Mouse (Mus musculus): Measurements from ENCODE around the gene Hic2. TPM values are rescaled to one million over a fixed set of nuclear protein-coding genes. Genes with fewer than 3 reads are reported as not detected.
A peak's percentile ranks its signal among the peaks of the same experiment; 100 is the strongest.
"Not testable (repeated sequence)": the region's sequence is repeated elsewhere in the genome, so short reads cannot be mapped to it uniquely, and the experiment has no call there.

Hic2 gene
- total RNA-seq, 2 experiments from 2014 or later, result 6.6 TPM

DNA sequence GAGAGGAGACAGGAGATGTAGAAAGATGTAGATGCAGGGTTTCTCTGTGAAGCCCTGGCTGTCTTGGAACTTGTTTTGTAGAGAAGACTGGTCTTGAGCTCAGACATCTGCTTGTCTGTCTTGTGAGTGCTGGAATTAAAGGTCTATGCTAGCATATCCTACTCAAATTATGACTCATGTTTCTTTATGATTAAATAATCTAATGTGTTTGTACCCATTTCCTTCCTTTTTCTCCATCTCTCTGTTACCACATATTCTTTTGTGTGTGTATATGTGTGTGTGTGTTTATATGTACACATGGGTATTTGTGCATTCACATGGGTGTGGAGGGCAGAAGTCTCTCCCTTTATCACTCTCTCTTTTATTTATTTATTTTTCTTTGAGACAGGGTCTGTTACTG, 6.9 kb upstream of the Hic2 start:
- intact Hi-C loops (cut with DNase I), result no loop called here
- no peak for DNase-seq (ENCODE audit: extremely low spot score in 1 of 2, low spot score in 2 of 2)

DNA sequence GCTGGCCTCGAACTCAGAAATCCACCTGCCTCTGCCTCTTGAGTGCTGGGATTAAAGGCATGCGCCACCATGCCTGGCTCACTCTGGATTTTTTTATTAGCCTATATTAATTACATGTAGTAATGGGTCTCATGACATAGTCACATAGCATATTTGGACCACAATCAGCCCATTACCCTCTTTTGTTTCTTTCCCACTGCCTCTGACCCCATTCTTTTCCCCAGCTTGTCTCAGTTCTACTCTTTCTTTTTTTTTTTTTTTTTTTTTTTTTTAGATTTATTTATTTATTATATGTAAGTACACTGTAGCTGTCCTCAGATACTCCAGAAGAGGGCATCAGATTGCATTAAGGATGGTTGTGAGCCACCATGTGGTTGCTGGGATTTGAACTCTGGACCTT, 1.8 kb upstream of the Hic2 start:
- intact Hi-C loops (cut with DNase I), result not testable (repeated sequence)

DNA sequence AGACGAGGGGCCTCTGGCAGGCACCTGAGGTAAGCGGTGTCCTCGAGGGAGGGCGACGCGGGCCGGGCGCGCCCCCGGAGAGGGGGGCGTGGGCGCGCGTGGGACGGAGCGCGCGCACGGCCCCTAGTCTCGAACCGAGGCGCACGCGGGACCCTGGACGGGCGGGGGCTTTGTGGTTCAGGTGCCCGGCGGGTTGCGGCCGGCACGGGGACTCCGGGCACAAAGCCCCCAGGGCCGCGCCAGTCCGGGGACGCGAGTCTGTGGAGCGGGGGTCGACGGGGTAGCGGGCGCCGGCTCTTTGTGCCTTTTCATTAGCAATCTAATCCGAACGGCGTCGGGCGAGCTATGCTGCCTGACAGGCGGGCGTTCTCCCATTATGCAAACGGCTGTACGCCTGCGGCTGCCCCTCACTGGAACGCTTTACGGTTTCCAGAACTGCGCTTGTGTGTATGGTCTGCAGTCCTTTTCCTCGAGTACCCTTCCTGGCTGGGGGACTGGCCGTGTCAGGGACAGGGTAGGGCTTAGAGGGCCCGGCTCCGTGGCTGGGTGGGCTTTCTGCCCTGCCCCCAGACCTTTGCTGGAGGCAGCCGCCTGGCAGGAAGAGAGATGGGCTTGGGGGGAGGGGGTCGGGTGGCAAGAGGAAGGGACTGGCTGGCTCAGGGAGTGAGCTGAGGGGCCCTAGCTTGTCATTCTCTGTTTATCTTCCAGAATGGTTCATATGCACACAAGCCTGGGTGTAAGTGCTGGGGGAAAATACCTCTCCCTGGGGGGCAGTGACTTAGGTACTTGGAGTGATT, 528 bp downstream of the Hic2 start:
- DNase-seq (ENCODE audit: extremely low spot score in 1 of 2, low spot score in 2 of 2), result peak in 1 of 2 experiments; percentile 66
- intact Hi-C loops (cut with DNase I), result no loop called here

More for the DNA sequence above, 1.8 kb upstream of the Hic2 start:
- not testable (repeated sequence) for DNase-seq (ENCODE audit: extremely low spot score in 1 of 2, low spot score in 2 of 2)

DNA sequence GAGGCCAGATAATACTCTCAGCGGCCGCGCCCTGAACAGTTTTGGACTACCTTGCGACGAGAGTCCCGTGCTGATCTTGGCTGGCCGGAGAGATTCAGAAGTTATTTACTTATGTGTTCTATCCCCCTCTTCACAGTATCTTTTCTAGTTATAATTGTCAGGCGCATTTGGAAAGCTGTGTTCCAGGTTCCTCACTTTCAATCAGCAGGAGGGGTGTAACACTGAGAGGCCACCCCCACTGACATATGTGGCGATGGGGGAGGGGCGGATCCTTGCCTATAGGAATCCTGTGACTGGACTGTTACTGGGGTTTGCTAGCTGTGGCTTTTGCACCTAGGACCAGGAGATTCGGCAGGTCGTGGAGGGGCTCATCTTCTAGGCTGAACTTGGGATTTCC, 1.1 kb downstream of the Hic2 start:
- intact Hi-C loops (cut with DNase I), result no loop called here
- DNase-seq (ENCODE audit: extremely low spot score in 1 of 2, low spot score in 2 of 2), result peak in 1 of 2 experiments; percentile 68

DNA sequence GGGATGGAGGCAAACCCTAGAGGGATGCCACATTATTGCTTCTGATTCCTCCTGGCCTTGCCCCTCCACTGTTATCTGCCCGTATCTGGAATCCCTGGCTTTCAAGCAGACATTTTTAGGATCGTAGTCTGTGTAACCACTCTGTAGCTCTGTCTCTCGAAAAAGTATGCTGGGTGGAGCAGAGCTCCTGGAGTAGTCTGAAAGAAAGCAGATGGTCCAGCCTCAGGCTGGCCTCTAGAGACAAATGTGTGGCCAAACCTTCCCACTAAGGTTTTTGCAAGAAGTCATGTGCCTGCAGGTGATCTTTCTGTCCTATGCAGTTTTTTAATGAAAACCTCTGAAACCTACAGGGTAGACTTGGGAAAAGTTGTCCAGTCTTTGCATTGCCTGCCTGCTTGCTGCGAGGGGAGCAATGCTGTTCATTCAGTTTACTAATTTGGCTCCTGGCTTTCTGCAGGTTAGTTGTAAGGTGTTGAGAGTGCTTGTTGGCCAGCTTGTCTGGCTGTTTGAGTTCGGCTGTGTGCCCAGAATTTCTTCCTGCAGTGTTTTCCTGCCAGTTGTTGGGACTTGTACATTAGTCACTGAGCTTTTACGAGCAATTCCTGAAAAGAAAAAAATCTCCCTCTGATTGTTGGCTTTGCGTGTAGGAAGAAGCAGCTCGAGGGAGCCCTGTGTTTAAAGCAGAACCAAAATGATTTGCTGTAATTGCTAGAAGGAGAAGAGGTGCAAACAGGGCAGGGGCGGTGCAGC, 1.7 kb downstream of the Hic2 start:
- DNase-seq (ENCODE audit: extremely low spot score in 1 of 2, low spot score in 2 of 2), result no peak
- intact Hi-C loops (cut with DNase I), result no loop called here

DNA sequence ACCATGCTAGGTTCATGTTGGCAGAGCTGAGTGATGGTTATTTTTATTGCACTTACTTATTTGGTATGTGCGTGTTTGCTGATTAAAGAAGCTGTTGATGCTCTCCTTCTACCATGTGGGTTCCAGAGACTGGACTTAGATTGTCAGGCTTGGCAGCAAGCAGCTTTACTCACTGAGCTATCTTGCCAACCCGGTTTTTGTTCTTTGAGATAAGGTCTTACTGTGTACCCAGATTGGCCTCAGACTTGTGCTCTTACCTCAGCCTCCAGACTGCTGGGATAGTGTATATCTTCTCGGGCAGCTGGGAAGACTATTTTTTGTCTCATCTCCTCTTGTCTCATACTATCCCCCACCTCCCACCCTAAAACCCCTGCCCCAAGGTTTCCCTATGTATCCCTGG, 4.3 kb downstream of the Hic2 start:
- DNase-seq (ENCODE audit: extremely low spot score in 1 of 2, low spot score in 2 of 2), result no peak
- intact Hi-C loops (cut with DNase I), result no loop called here

DNA sequence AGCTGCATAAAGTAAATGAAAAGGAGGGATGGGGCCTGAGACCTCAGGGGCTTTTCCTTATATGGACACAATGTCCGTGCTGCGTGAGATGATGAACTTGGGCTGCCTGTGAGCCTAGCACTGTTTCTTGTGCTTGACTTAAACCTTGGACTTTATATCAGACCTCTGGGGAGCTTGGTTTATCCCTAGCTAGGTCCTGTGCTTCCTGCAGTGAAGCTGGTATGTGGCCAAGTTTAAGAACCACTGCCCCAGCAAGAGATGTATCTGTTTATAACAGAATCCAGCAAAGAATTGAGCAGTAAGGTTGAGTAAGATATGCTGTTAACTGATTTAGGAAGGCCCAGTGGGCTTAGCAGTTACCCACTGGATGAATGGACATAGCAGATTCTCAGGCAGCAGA, 6.0 kb downstream of the Hic2 start:
- intact Hi-C loops (cut with DNase I), result no loop called here
- no peak for DNase-seq (ENCODE audit: extremely low spot score in 1 of 2, low spot score in 2 of 2)

DNA sequence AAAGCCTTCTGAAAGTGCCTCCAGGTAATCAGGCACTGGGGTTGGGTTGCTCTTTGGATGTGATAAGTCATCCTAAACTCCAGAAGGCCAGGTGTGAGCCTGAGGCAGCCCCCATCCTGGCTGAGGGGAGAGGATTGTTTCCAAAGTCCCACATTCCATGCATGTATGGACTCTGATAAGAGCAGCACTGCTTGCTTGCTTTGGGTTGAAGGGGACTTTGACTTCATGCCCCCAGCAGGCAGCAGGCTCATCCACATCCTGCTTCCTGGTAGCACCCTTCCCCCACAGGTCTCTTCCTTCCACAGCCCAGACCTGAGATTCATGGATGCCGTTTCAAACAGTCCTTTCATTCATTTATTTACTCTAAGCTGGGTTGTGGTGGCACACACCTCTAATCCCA, 10.4 kb downstream of the Hic2 start:
- intact Hi-C loops (cut with DNase I), result no loop called here
- no peak for DNase-seq (ENCODE audit: extremely low spot score in 1 of 2, low spot score in 2 of 2)

DNA sequence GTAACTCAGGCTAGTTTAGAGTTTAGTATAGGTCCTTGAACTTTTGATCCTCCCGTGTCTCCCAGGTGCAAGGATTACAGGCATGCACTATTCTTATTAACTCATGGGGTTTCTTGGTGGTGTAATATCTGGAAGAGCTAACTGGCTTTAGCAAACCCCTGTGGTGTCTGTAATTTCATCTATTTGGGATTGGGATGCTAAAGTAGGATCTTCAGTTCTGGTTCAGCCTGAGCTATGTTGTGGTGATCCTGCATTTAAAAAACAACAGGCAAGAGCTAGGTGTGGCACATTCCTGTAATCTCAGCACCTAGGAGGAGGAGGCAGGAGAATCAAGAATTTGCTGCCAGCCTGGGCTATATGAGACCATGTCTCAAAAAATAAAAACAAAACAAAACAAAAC, 11.6 kb downstream of the Hic2 start:
- no peak for DNase-seq (ENCODE audit: extremely low spot score in 1 of 2, low spot score in 2 of 2)
- intact Hi-C loops (cut with DNase I), result no loop called here

DNA sequence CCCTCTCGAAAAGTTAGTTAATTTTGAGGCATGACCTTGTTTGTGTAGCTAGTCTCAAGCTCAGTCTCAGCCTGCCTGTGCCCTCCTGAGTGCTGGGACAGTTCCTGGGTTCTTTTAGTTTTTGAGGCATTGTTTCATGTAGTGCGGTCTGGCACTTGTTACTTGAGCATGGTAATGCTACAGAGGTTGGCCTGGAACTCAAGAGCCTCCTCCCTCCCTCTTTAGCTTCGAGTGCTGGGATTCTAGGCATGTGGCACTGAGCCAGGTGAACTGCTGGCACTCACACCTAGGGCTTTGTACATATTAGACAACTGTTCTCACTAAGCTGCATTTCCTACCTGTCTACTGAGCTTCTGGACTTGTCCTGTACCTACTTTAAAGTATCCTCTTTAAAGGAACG, 14.4 kb downstream of the Hic2 start:
- intact Hi-C loops (cut with DNase I), result no loop called here
- no peak for DNase-seq (ENCODE audit: extremely low spot score in 1 of 2, low spot score in 2 of 2)

DNA sequence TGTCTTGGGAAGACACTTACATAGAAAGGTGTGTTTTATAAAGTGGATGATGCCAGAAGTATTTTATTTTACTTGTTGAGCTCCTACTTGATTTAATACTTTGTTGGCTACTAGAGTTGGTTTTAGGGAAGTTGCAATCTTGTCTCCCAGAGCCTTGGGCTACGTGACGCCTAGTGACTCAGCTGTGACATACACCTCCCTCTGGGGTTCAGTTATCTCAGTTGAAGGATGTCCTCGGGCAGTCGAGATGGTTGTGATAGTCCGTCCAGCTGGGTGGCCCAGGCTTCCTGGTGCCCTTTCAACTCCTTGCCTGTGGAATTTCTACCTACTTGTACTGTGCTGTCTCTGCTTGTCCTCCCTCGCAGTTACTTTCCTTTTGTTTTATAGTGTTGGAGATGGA, 15.8 kb downstream of the Hic2 start:
- no peak for DNase-seq (ENCODE audit: extremely low spot score in 1 of 2, low spot score in 2 of 2)
- intact Hi-C loops (cut with DNase I), result no loop called here

DNA sequence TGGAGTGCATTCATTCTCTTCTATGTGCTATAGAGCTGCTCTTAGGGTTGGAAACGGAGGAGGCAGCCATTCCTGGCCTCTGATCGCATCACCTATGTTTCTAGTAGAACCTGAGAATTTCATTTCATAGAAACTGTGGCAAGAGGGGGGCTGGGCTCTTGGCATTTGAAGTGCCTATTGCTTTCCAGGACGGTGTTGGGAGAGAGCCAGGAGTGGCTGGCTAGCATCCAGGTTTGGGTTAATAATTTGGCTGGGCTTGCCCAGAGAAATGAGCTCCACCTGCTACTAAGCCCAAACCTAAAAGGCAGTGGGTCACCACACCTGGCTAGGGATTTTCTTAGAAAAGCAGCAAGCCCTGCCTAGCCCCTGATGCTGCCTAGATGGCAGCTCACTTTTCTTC, 18.2 kb downstream of the Hic2 start:
- no peak for DNase-seq (ENCODE audit: extremely low spot score in 1 of 2, low spot score in 2 of 2)

DNA sequence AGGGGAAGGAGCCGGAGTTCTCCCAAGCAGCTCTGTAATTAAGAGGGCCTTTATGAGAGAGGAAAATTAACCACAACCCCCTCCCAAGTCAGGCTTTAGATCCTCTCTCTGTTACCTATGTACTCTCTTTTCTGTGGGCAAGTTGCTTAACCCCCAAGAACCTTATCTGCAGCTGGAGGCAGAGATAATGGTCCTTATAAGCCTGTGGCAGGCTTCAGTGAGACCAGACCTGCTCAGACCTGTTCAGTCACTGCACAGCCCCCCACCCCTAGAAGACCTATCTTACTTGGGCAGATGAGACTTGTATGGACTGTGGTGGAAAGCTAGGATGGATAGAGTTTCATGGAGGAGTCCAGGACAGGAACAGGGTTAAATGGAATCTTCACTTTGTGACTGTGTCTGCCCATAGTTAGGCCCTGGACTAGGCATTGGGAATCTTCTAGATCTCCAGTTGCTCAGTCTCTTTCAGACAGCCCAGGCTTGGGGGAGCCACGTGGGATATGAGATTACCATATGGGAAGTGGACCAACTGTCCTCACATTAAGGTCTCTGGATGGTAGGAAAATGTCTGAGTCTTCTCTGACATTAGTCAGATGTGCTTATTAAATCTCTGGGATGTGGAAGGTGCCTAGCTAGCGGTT, 18.8 kb downstream of the Hic2 start:
- intact Hi-C loops (cut with DNase I), result no loop called here
- DNase-seq (ENCODE audit: extremely low spot score in 1 of 2, low spot score in 2 of 2), result no peak

More for the DNA sequence above, 18.2 kb downstream of the Hic2 start:
- intact Hi-C loops (cut with DNase I), result no loop called here

DNA sequence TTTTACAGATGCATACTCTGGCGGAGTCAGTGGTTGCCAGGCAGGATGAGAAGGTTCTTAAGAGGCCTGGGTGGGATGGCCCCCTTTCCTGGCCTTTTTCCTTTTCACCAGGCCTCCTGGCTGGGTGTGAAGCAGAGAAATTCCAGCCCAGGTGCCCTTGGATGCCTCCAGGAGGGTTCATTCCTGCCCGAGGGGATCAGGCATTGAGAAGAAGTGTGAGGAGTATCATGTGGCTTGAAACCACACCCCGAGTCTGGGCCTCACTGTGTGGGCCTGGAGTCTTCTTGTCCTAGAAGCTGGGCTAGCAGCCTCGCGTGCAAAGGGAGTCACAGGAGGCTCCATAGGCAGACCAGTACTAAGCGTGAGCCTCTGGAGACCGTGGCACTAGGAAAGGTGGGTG, 19.5 kb downstream of the Hic2 start:
- intact Hi-C loops (cut with DNase I), result no loop called here
- DNase-seq (ENCODE audit: extremely low spot score in 1 of 2, low spot score in 2 of 2), result no peak

DNA sequence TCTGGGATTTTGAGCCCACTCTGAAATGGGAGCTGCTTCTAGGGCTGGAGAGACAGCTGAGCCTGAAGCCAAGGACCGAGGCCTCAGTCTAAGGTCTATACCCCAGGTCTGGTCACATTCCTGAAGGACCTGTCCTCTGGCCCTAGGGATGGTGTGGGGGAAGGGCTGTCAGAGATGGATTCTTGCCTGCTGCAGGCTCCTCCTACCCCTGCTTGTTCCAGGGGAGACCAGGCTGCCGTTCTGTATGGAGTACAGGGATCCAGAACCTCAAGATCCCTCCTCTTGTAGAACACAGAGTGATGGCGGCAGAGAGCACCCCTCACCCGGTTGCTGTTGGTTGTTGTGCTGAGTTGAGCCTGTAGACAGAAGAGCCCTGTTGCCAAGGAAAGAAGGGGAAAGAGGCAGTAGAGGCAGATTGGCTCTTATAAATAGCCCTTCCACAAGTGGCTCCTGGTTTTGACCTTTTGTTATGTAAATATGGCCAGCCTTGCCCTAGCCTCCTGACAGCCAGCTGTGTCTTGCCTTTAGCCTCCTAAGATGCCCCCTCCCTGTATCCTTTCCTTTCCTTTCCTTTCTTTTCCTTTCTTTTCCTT, 20.7 kb downstream of the Hic2 start:
- DNase-seq (ENCODE audit: extremely low spot score in 1 of 2, low spot score in 2 of 2), result no peak
- intact Hi-C loops (cut with DNase I), result no loop called here

DNA sequence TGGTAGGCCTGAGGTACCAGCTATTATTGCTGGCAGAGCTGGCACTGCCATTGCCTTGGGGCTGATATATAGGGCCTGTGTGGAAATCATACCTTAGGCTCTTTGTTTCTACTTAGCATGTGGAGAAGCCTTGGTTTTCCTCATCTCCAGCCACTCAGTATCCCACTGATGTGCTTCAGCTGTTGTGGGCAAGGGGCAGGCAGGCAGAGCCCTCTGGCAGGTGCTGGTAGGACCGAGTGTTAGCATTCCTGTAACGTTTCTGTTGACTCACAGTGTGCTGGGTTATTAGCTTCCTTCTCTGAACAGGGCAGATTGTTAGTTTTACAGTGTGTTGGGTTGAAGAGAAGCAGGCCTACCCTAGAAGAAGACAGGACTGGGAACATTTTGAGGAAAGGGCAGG, 21.9 kb downstream of the Hic2 start:
- DNase-seq (ENCODE audit: extremely low spot score in 1 of 2, low spot score in 2 of 2), result no peak
- intact Hi-C loops (cut with DNase I), result no loop called here

DNA sequence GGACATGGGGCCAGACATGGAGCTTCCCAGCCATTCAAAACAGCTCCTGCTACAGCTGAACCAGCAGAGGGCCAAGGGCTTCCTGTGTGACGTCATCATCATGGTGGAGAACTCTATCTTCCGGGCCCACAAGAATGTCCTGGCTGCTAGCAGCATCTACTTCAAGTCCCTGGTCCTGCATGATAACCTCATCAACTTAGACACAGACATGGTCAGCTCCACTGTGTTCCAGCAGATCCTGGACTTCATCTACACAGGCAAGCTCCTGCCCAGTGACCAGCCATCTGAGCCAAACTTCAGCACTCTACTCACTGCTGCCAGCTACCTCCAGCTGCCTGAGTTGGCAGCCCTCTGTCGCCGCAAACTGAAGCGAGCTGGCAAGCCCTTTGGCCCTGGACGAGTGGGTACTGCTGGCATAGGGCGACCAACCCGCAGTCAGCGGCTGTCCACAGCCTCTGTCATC, 24.0 kb downstream of the Hic2 start:
- intact Hi-C loops (cut with DNase I), result no loop called here
- DNase-seq (ENCODE audit: extremely low spot score in 1 of 2, low spot score in 2 of 2), result no peak

DNA sequence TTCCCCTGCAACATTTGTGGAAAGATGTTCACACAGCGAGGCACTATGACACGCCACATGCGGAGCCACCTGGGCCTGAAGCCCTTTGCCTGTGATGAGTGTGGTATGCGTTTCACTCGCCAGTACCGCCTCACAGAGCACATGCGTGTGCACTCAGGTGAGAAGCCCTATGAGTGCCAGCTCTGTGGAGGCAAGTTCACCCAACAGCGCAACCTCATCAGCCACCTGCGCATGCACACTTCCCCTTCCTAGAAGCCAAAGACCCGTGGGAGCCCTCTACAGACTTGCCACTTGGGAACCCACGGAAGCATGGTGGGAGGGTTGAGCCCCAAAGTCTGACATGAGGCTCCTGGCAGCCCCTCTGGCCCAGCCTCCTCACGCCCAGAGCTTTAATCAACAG, 25.5 kb downstream of the Hic2 start:
- intact Hi-C loops (cut with DNase I), result no loop called here
- no peak for DNase-seq (ENCODE audit: extremely low spot score in 1 of 2, low spot score in 2 of 2)

DNA sequence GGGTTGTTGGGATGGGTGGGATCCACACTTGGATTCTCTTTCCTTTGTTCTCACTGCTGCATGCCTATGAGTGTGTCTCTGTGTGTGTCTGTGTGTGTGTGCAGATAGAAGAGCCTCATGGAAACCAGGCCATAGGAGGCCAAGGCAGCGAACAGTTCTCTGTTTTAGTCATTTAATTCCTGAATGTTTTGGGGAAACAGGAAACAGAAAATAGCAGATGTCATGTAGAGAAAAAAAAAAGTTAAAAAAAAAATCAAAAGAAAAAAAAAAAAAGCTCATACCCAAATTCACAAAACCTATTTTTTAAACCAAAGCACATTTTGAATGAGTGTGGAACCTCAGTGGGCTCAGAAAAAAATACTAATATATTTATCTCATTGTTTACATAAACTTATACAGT, 28.0 kb downstream of the Hic2 start:
- intact Hi-C loops (cut with DNase I), result no loop called here

DNA sequence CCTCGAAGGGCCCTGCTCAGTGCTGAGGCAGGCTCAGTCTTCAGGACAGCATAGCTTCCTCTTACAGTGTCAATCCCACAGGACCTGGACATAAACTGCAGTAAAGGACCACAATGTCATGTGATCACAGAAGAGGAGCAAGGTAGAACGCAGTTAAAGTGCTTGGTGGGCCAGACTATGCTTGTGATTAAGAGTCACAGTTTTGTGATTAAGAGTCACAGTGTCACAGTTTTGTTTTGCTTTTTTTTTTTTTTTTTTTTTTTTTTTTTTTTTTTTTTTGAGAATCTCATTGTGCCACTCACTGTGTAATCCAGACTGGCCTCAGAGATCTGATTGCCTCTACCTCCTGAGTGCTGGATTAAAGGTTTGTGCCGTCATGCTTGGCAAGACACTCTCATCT, 32.7 kb downstream of the Hic2 start:
- intact Hi-C loops (cut with DNase I), result no loop called here
- no peak for DNase-seq (ENCODE audit: extremely low spot score in 1 of 2, low spot score in 2 of 2)

More for the DNA sequence above, 28.0 kb downstream of the Hic2 start:
- no peak for DNase-seq (ENCODE audit: extremely low spot score in 1 of 2, low spot score in 2 of 2)

Measured in left cerebral cortex, postnatal 10 days (tissue).